Mouse (Mus musculus) cerebellum, adult 11 months (tissue): ENCODE measurements around the gene Mta1.

Experiments used
- DNase-seq: peaks from one replicate; pipeline ENCODE4 v3.0.0; 2022

Gene Mta1

DNA sequence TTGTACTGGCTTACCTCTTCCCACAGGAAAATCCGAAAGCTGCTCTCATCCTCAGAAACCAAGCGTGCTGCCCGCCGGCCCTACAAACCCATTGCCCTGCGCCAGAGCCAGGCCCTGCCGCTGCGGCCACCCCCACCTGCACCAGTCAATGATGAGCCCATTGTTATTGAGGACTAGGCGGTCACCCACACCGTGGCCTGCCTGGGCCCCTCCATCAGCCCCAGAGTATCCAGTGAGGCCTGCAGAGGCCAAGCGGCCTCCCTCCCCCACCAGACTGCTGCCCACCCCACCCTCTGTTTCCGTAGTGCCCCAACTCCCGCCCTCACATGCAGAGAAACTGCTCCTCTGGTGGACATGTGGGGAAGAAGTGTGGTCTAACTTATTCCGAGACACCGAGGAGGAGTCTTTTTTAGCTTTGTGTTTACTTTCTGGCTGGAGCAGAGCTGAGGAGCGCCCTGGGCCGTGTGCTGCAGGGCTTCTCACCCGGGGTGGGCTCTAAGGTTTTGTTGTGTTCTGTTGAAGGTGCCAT lies 38.5 kb downstream of the Mta1 start:
- no peak for DNase-seq

DNA sequence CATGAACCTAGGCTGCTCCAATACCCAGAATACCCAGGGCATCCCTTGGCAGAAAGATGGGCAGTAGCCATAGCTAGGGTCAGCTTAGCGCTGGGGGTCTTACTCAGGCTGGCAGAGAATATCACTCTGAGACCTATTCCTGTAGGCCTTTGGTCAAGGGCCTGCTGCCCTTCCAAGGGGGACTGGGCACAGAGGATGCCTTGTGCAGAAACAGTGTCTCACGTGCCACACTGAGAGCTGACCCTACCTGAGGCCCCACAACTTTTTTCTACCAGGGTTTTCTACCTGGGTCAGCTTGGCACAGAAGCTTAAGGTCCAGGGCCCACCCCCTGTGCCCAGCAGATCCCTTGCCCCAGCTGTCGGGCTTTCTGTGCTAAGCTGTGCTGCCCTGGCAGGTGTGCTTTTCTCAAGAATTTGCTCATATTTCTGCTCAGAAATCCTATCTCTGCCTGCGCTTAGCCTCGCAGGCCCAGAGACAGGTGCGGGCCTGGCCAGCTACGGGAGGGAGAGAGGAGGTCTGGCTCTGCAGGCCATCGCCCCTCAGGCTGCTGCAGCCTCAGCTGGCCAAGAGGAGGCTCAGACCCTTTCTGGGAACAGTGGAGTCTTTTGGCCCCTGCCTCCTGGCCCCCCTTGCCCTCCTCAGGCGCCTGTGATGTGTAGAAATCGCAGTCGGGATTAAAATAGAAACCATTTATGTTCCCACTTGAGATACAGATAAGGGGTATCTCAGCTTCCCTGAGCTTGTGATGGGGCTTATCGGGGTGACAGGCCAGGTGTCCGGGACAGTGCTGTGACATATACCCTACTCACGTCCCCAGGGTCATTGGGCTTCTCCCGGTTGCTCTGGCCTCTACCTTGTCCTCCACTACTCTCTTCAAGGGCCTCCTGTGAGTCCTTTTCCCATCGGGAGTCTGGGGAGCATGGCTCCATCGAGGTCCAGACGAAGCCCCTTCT lies 39.5 kb downstream of the Mta1 start:
- DNase-seq, result no peak

DNA sequence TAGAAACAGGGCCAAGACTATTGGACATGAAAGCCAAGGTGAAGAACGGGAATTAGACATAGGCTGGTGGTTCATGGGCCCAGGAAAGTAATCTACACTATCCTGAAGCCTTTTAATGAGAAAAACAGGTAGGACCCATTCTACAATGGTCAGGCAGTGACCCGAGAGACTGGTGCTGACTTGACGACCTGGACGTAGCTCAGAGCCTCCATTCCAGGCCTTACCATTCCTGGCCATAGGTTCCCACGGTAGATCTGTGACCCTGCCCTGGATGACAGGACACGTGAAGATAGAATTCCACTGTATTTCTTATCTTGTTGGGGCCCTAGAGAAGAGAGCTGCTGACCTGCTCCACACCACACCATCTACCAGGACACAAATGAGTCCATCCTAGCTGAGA lies 40.2 kb downstream of the Mta1 start:
- DNase-seq, result no peak

DNA sequence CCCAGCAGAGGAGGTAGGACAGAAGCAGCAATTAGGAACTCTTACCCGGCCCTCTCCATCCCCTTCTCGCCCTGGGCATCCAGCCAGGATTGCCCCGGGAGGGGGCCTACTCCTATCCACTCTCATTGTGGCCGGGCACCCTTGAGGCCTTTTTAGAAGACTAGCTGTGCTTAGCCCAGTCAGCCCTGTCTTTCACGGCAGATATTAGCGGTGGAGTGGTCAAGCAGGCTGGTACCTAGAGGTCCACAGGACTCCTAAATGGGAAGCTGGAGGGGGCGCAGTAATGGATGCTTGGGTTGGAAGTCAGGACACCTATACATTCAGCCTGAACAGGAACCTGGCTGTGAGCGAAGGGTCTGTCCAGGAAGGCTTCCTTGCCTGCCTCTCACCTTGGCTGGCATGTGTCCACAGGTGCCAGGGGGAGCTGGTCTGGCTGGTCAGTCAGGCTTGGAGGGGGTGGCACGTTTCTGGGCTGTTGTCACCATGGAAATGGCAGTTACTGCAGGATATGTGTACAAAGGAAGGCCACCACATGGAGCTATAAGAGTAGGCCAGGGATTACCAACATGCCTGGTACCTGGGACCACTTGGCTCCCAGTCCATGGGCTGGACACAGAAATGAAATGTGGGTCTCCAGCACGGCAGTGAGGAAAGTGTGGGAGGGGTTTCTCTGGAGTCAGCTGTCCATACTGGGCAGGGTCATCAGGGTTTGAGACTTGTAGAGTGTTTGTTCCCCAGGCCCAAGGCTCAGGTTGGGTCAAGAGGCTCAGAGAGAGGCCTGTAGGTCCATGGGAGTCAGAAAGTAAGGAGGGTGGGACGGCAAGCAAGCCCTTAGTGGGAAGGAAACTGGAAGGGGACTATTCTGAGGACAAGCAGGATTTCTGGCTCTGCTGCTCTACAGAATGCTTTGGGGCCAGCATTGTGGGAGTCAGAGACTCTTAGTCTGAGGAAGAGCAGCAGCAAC lies 41.1 kb downstream of the Mta1 start:
- no peak for DNase-seq

DNA sequence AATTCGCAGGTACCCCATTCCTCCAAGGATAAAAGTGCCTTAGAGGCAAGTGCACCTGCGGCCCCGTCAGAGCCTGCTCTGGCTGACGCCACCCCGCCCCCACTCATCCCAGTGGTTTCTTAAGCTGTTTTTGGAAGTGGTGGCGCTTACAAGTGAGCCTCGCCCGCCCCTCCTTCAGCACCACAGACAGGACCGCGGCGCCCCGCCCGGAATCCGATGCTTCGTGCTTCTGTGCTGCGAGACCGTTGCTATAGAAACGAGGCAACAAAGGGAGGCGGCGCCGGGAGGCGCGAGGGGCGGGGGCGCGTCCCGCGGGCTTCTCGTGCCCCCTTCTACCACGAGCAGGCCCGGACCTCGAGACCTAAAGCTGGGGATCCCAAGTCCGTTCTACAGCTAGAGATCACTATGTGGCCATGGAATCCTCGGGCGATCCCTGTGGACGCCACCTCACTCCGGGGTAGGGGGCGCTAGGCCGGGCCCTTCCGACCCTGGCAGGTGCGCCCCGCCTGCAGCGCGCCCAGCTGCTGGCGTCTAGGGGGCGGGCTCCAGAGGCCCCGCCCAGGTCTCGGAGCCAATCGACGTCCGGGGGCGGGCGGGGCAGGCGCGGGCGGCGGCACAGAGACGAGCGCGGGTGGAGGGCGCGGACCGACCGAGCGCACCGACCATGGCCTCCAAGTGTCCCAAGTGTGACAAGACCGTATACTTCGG lies 42.0 kb downstream of the Mta1 start, which contains the start of gene Crip2:
Gene Crip2, plus strand, starts transcription at position 329 of the 708 bp plus-strand sequence.
- peak; percentile 43 for DNase-seq

DNA sequence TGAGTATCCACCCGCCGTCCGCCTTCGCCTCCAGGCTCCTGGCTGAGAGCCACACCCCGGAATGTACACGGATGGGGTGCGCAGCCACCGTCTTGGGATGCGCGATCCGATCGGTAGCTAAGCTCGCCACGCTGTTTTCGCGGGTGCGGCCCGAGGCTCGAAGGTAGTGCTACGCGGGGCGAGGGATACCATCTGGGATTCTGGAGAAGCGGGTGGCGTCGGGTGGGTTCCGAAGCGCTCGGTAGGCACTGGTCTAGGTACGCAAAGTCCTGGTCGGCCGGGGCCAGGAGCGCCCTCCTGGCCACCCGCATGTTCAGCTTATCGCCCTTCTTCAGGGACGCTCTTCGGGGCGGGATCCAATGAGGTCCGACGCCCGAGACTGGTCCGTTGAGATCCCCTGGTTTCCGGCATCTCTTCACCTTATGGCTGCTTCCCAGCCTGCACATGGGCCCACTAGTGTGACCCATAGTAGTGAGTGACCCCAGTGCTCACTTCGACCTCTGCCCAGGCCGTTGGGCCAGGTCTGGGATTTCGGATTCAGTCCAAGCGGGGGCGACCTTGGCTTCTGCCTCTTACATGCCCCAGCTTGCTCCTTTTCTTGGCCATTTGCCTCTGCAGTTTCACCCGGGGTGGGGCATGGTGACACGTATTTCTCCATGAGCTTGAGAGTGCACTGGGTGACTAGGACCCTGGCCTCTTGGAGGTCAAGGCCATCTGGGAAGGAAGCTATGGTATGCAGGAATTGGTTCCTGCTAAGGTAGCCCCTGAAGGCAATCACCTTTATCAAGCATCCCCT lies 42.7 kb downstream of the Mta1 start:
- DNase-seq, result no peak

DNA sequence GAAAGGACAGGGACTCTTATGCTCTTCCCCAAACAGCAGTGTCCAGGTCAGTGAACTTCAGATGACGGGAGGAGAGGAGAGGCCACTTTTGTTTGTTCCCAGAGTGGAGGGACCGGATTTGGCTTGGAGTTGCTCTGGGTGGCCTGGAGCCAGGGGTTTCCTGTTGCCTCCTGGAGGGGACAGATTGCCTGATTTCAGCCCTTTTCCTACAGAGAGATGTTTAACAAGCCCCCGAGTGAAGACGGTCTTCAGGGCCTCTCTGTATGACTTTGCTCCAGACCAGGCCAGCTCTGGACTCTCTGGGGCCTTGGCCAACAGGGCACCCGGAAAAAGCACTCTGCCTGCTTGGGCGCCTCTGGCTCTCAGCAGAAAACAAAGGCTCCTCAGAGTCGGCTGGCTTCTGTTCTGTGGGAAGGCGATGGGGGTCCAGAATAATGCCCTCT lies 43.5 kb downstream of the Mta1 start:
- no peak for DNase-seq

DNA sequence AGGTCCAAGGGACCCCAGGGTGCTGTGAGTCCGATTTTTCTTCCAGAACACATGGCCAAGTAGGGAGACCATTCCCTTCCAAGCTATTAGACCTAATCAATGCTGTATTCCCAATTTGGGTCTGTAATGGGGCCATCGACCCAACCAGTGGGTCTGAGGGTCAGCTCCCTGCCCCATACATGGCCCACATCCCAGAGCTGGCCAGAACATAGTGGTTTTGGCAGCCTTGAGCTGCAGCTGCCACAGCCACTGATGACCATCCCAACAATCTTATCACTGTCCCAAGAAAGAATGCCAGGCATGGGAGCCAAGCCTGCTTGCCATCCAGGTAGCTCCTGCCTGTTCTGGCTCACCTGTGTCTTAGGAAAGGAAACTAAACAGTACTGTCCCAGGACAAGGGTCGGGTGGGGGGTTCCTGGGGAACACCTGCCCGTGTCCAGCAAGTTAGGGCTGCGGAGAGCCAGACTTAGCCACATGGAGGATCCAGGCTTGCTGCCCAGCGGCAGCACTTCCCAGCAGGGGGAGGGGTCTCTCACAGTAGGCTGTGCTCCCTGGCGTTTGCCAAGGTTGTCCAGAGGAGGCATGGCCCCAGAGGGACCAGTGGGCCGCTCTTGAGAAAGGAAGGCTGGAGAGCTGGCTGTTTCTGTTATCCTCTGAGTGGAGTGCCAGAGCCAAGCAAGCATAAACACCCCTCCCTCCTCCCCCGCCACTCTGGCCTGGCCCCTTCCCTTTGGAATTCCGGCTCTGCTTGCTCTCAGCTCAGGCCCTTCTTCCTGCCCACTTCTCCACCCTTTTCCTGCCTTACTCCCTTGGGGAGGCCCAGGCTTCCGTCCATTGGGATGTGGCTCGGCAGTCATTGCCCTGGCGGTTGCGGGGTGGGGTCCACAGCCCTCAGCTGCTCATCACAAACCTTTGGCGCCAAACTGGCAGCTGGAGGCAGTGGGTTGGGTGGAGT lies 44.2 kb downstream of the Mta1 start:
- DNase-seq, result no peak

DNA sequence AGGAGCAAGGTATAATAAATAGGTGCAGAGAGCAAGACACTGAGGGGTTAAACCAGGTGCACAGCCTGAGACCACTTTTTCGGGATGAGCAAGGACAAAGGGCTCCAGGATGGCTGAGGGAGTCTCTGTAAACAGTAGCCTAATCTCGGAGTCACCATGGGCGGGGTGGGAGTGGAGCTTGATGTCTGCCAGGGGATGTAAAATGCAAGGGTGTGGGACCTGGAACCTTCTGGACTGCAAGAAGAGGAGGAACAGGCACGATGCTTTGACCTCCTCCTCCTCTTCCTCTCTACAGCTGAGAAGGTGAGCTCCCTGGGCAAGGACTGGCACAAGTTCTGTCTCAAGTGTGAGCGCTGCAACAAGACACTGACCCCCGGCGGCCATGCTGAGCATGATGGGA lies 45.1 kb downstream of the Mta1 start:
- no peak for DNase-seq

DNA sequence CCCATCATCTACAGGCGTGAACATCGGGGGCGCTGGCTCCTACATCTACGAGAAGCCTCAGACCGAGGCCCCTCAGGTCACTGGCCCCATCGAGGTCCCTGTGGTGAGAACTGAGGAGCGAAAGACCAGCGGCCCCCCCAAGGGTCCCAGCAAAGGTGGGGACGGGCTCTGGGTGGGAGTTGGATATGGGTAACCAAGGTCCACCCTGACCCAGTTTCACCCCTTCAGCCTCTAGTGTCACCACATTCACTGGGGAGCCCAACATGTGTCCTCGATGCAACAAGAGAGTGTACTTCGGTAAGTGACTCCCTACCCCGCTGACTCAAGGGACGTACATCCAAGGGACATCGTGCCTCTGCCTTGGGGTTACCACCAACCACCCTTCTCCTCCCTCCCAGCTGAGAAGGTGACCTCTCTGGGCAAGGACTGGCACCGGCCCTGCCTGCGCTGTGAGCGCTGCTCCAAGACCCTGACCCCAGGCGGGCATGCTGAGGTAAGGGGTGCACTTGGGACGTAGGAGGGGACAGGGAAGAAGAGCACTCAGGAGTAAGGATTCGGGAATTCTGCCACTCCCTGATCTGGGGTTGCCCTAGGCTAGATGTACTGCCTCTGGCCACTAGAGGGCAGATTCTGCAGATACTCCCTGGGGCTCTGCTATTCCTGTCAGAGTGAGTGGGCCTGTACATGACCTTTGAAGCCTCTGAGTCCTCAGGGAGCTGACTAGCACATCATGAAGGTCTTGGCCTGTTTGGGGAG lies 46.1 kb downstream of the Mta1 start:
- DNase-seq, result no peak

DNA sequence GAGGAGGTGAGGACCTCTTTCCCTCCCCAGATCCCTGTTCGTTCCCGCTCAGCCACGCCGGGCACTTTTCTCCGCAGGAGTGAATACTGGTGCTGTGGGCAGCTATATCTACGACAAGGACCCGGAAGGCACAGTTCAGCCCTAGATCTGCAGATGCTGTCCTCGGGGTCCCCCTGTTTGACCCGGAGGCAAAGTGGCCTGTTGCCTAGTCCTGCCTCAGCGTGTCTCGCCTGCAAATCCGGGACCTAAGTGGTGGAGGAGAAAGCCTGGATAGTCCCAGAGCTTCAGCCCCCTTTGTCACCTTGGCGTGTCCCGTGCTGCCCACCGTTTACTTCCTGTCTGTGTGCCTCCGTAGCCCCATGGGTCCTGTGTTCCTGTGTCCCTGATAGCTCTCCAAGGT lies 46.8 kb downstream of the Mta1 start:
- DNase-seq, result no peak

DNA sequence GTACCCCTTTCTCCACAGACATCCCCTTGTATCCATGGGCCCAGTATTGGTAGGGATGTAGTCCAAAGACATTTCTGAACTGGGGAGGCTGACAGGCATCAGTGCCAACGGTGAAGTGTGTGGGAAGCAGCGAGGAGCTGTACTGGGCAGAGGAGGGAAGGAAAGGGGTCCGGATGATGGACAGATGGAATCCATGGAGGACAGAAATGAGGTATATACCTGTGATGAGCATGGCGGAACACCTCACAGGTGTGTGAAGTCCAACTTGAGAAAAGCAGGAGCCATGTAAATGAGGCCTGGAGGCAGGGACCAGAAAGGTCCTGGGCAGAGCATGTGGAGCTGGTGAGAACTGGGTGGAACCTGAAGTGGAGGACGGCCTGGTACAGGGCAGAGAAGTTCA lies 47.5 kb downstream of the Mta1 start:
- no peak for DNase-seq

DNA sequence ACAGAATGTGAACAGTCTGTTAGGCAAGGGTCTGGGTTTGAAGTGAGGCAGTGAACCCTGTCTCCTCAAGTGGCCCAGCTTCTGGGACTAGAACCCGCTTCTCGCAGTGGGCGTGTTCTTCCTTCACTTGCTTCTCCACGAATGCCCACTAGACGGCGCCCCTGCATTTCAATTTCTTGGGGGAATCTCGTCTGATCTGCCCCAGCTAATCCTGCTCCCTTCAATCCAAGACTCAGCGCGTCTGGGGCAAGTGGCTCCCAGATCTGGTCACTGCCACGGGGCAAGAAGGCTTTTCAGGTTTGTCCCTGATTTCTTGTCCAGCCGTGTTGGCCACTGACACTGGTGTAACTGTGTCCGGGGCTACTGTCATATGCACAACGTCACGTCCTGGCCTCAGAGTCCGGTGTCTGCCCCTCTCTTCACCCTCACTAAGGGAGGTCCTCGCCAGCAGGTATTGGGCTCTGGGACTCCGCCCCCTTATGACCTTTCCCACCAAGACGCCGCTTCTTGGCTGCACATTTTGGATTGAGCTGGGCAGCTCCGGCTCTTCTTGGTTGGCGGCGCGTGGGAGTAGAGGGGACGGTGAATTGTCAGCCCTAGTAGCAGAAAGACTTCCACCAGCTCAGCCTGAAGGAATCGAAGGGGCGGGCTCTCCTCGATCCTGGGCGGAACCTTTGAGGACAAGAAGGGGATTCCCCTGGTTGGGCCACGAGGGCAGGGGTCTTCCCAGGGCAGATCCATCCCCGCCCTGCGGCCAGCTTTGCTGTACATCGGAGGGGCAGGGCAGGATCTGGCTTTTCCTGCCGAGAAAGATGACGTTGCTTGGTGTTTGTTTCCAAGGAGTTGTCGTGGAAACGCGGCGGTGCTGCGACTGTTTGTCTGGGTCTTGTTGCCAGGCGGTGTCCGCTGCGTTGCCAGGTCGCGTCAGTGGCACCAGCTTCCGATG lies 48.3 kb downstream of the Mta1 start, which contains the start of gene Crip1:
Gene Crip1, plus strand, starts transcription at position 205 of the 946 bp plus-strand sequence.
- DNase-seq, result peak; percentile 83

DNA sequence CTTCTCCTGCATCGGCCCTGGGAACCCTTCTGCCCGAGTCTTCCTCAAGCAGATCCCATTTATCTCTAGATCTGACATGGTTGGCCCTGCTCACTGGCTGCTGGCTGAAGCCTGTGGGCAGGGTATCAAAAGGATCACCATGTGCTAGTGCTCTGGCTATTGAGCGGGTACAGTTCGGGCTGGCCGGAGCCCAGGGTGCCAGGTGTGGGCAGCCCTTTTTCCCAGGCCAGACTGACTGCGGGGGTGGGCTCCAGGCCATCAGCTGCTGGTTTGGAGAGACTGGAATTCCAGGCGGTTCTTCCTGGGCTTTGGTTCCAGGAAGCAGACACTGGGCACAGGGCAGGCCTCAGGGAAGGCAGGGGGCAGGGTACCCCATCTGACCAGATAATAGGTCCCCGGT lies 49.4 kb downstream of the Mta1 start:
- peak; percentile 69 for DNase-seq

DNA sequence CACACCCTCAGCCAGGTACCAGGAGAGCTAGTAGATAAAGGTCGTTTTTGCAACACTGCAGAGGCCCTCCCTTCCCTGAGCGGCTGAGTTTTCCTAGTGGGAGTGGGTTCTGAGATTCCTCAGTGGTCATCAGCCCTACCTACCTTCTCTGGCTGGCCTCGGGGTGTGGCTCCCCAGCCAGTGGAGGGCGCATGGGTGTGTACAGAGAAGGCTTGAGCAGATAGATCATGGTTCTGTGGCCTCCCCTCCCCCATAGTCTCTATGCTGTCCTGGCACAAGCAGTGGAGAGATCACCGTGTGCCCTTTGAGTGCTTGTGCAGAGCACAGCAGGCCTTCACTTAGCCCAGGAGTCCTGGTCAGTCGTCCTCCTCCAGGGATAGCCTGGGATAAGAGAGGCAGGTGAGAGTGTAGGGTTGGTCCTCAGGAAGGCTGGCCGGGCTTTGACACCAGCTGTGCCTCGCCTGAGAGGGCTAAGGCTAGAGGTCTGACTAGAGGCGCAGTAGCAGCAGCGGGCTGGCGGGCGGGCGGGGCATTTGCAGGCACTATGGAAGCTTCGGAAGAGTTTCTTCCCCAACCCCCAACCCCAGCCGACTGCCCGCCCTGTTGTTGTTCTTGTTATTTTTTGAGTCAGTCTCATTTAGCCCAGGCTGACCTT lies 50.4 kb downstream of the Mta1 start:
- no peak for DNase-seq

DNA sequence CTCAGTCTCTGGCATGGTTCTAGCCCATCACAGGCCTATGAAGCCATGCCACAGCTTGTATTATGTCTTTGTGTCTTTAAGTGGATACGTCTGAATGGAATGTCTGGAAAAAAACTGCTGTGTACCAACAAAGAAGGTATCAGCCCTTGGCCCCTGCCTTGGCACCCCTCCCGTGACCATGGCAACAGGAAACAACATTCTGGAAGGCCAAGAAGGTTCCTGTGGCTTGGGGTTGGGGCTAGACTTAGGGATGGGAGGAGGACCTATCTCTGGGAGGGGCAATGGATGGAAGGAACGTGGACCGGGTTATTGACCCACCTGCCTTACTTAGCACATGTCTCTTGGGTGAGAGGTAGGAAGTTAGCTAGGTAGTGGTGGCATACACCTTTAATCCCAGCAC lies 51.3 kb downstream of the Mta1 start:
- DNase-seq, result no peak

DNA sequence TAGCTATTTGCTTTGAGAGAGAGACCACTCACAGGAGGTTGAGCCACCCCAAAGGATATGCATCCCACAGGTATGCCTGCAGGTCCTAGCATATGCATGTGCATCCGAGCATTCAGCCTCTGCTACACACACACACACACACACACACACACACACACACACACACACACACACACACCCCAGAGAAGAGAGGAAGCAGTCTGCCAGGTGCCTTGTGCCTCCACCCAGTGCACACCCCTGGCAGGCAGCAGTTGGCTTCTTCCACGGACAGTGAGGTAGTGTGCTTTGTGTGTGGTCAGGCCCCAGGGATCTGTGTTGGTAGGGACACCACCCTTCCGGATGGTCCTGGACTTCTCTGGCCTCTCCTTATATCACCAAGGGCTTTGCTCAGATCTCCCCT lies 51.8 kb downstream of the Mta1 start:
- DNase-seq, result no peak

DNA sequence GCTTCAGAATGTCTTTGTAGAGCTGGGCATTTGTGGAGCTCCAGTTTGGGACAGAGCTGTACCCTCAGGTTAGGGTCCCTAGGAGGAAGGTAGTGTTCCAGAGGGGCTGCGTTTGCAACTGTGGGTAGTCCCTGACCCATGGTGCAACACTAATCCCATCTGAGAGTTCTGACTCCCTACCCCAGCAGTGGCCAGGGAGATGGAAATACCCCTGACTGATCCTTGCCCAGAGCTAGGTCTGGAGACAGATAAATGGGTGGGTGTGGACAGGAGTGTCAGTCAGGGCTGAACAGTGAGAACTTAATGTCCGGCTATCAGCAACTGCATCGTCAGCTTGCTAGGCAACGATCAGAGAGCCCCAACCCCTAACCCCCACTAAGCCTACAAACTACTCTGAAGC lies 52.5 kb downstream of the Mta1 start:
- DNase-seq, result no peak
